Mouse (Mus musculus): Measurements from ENCODE around the gene 2900026A02Rik. TPM values are rescaled to one million over a fixed set of nuclear protein-coding genes. Genes with fewer than 3 reads are reported as not detected.
A peak's percentile ranks its signal among the peaks of the same experiment; 100 is the strongest.

2900026A02Rik gene
- polyA plus RNA-seq, 2 experiments: 7.1 to 13.6 TPM

GRCm38 (mm10) chr5:113162699-113163098 lies 58.3 kb downstream of the 2900026A02Rik start:
- DNase-seq (ENCODE audit: low spot score): no peak
- 5% methylated on average over 9 of the region's 9 CpGs for WGBS

GRCm38 (mm10) chr5:113161576-113161975 lies 59.5 kb downstream of the 2900026A02Rik start:
- WGBS: 85% methylated on average over 6 of the region's 6 CpGs
- no peak overlapping the region for H3K4me2 ChIP-seq (replicated peaks; ENCODE audit: low read depth, low read length, severe bottlenecking)
- no peaks in the 10 kb centered on the region for H3K27me3 ChIP-seq (ENCODE audit: control insufficient read depth, insufficient read depth, low read length)
- H3K4me3 ChIP-seq (replicated peaks; ENCODE audit: low read length): no peak overlapping the region
- peaks cover 21% of the 10 kb centered on the region for H3K4me1 ChIP-seq (ENCODE audit: control insufficient read depth, insufficient read depth, low read length)
- DNase-seq (ENCODE audit: low spot score) (no peak), ATAC-seq (ENCODE audit: low FRiP score, low read depth) (no peak)
- no peak for TF ChIP-seq POLR2A (IDR thresholded peaks at IDR 0.05; ENCODE audit: borderline replicate concordance, extremely low read depth, insufficient read depth, insufficient read length)
- H3K27ac ChIP-seq (replicated peaks; ENCODE audit: low read depth, low read length): no peak overlapping the region
- no peak overlapping the region for H3K9ac ChIP-seq (ENCODE audit: low read depth, low read length, severe bottlenecking)
- no peaks in the 10 kb centered on the region for H3K9me3 ChIP-seq (ENCODE audit: control insufficient read depth, low read length)
- H3K36me3 ChIP-seq (ENCODE audit: control insufficient read depth, insufficient read depth, low read length): no peaks in the 10 kb centered on the region

More at GRCm38 (mm10) chr5:113162699-113163098, 58.3 kb downstream of the 2900026A02Rik start:
- peak overlapping the region; percentile 56 for H3K4me2 ChIP-seq (replicated peaks; ENCODE audit: low read depth, low read length, severe bottlenecking)
- no peak overlapping the region for H3K27ac ChIP-seq (replicated peaks; ENCODE audit: low read depth, low read length)
- H3K9me3 ChIP-seq (ENCODE audit: control insufficient read depth, low read length): no peaks in the 10 kb centered on the region
- ATAC-seq (ENCODE audit: low FRiP score, low read depth): no peak
- TF ChIP-seq POLR2A (IDR thresholded peaks at IDR 0.05; ENCODE audit: borderline replicate concordance, extremely low read depth, insufficient read depth, insufficient read length): no peak
- H3K36me3 ChIP-seq (ENCODE audit: control insufficient read depth, insufficient read depth, low read length): no peaks in the 10 kb centered on the region
- H3K9ac ChIP-seq (ENCODE audit: low read depth, low read length, severe bottlenecking): no peak overlapping the region
- peaks cover 21% of the 10 kb centered on the region for H3K4me1 ChIP-seq (ENCODE audit: control insufficient read depth, insufficient read depth, low read length)
- H3K27me3 ChIP-seq (ENCODE audit: control insufficient read depth, insufficient read depth, low read length): no peaks in the 10 kb centered on the region
- H3K4me3 ChIP-seq (replicated peaks; ENCODE audit: low read length): peak overlapping the region; percentile 28

- Histone ChIP-seq H3K9ac (ENCODE audit: low read depth, low read length, severe bottlenecking) (no peak overlapping the region), H3K36me3 (ENCODE audit: control insufficient read depth, insufficient read depth, low read length) (no peaks in the 10 kb centered on the region), H3K4me1 (ENCODE audit: control insufficient read depth, insufficient read depth, low read length) (peaks cover 21% of the 10 kb centered on the region), H3K4me3 (replicated peaks; ENCODE audit: low read length) (no peak overlapping the region), H3K9me3 (ENCODE audit: control insufficient read depth, low read length) (no peaks in the 10 kb centered on the region), H3K27me3 (ENCODE audit: control insufficient read depth, insufficient read depth, low read length) (no peaks in the 10 kb centered on the region), H3K4me2 (replicated peaks; ENCODE audit: low read depth, low read length, severe bottlenecking) (no peak overlapping the region), H3K27ac (replicated peaks; ENCODE audit: low read depth, low read length) (no peak overlapping the region)
- ATAC-seq (ENCODE audit: low FRiP score, low read depth) (no peak), DNase-seq (ENCODE audit: low spot score) (no peak)
- WGBS: 58% methylated on average over 10 of the region's 10 CpGs
- no peak for TF ChIP-seq POLR2A (IDR thresholded peaks at IDR 0.05; ENCODE audit: borderline replicate concordance, extremely low read depth, insufficient read depth, insufficient read length)
These were observed 60.7 kb downstream of the 2900026A02Rik start for GRCm38 (mm10) chr5:113160320-113160719.

DNA sequence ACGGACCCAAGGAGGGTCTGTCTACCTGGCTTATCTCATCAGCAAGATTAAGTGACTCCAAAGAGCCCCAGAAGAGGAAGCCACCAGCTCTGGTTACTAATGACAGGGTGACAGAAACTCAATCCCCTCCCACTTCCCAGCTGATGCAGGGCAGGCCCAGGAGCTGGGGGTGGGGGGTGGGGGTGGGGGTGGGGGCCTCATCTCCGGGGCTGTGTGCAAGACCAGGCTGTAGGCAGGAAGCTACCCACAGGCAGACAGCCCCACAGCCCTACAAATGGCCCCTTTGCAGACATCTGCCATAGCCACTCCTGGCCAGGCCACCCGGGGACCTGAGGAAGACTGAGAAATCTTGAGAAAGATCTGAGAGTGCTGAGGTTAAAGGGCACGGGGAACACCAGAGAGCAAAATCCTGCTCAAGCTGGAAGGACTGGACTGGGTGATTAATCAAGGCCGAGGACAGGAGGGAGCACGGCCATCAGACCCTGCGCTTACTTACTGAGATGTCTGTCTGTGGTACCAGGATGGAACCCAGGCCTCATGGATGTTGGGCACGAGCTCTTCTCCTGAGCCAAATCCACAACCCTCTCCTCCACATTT lies 62.2 kb downstream of the 2900026A02Rik start:
- Histone ChIP-seq H3K4me3 (replicated peaks; ENCODE audit: low read length) (no peak overlapping the region), H3K36me3 (ENCODE audit: control insufficient read depth, insufficient read depth, low read length) (no peaks in the 10 kb centered on the region), H3K9ac (ENCODE audit: low read depth, low read length, severe bottlenecking) (no peak overlapping the region), H3K9me3 (ENCODE audit: control insufficient read depth, low read length) (no peaks in the 10 kb centered on the region), H3K27me3 (ENCODE audit: control insufficient read depth, insufficient read depth, low read length) (no peaks in the 10 kb centered on the region), H3K27ac (replicated peaks; ENCODE audit: low read depth, low read length) (no peak overlapping the region), H3K4me2 (replicated peaks; ENCODE audit: low read depth, low read length, severe bottlenecking) (no peak overlapping the region), H3K4me1 (ENCODE audit: control insufficient read depth, insufficient read depth, low read length) (peaks cover 14% of the 10 kb centered on the region)
- DNase-seq (ENCODE audit: low spot score) (no peak), ATAC-seq (ENCODE audit: low FRiP score, low read depth) (no peak)
- TF ChIP-seq POLR2A (IDR thresholded peaks at IDR 0.05; ENCODE audit: borderline replicate concordance, extremely low read depth, insufficient read depth, insufficient read length): no peak
- WGBS: 23% methylated on average over 8 of the region's 8 CpGs

DNA sequence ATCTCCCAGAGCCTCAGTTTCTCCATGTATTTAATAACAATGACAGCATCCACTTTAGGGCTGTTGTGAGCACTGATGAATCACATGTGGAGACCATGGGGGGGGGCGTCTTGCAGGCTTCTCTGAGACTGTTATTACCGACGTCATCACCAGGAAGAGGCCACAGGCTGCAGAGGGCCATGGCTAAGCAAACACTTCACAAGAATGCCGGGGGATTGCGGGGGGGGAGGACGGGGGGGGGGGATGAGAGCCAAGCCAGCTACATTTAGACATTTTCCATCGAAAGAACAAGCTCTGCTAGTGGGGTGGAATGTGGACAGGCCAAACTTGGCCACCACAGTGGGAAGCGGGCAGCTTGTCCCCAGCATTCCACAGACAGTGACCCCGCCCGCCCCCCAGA lies 63.4 kb downstream of the 2900026A02Rik start:
- H3K9ac ChIP-seq (ENCODE audit: low read depth, low read length, severe bottlenecking): no peak overlapping the region
- no peaks in the 10 kb centered on the region for H3K9me3 ChIP-seq (ENCODE audit: control insufficient read depth, low read length)
- H3K27me3 ChIP-seq (ENCODE audit: control insufficient read depth, insufficient read depth, low read length): no peaks in the 10 kb centered on the region
- peaks cover 13% of the 10 kb centered on the region for H3K4me1 ChIP-seq (ENCODE audit: control insufficient read depth, insufficient read depth, low read length)
- DNase-seq (ENCODE audit: low spot score): no peak
- H3K4me2 ChIP-seq (replicated peaks; ENCODE audit: low read depth, low read length, severe bottlenecking): no peak overlapping the region
- WGBS: 46% methylated on average over 10 of the region's 10 CpGs
- H3K27ac ChIP-seq (replicated peaks; ENCODE audit: low read depth, low read length): no peak overlapping the region
- peak; percentile 35; the same call in 1 of the 2 replicates for ATAC-seq (ENCODE audit: low FRiP score, low read depth)
- H3K36me3 ChIP-seq (ENCODE audit: control insufficient read depth, insufficient read depth, low read length): no peaks in the 10 kb centered on the region
- no peak overlapping the region for H3K4me3 ChIP-seq (replicated peaks; ENCODE audit: low read length)
- no peak for TF ChIP-seq POLR2A (IDR thresholded peaks at IDR 0.05; ENCODE audit: borderline replicate concordance, extremely low read depth, insufficient read depth, insufficient read length)

All from limb, embryonic 14.5 days (tissue).